Mouse (Mus musculus): ENCODE data around the gene Mcm9. TPM values are rescaled to one million over a fixed set of nuclear protein-coding genes. Genes with fewer than 3 reads are reported as not detected.

Mcm9 gene
- polyA plus RNA-seq, 1 experiment from 2014 or later, result 11.4 TPM

- Histone ChIP-seq H3K4me1 (ENCODE audit: control insufficient read depth, insufficient read depth, low read length) (no peaks in the 10 kb centered on the region), H3K9me3 (replicated peaks; ENCODE audit: control insufficient read depth, low read length) (no peaks in the 10 kb centered on the region), H3K9ac (ENCODE audit: low read depth, low read length) (no peak overlapping the region), H3K36me3 (ENCODE audit: control insufficient read depth, insufficient read depth, low read length) (peaks cover 5% of the 10 kb centered on the region; the same call in 1 of the 2 replicates), H3K4me3 (ENCODE audit: low read depth, low read length) (no peak overlapping the region), H3K27me3 (ENCODE audit: control insufficient read depth, insufficient read depth, low read length) (no peaks in the 10 kb centered on the region), H3K4me2 (no peak overlapping the region), H3K27ac (ENCODE audit: low read depth, low read length) (no peak overlapping the region)
- WGBS (ENCODE audit: insufficient replicate concordance), result 84% methylated on average over 8 of the region's 8 CpGs
- no peak for ATAC-seq (replicated peaks; ENCODE audit: insufficient number of reproducible peaks, low FRiP score, low TSS enrichment)
These were observed 14.2 kb downstream of the Mcm9 start for GRCm38 (mm10) chr10:53615850-53616616.

GRCm38 (mm10) chr10:53613955-53614354, 16.3 kb downstream of the Mcm9 start:
- Histone ChIP-seq H3K9me3 (replicated peaks; ENCODE audit: control insufficient read depth, low read length) (no peaks in the 10 kb centered on the region), H3K4me1 (ENCODE audit: control insufficient read depth, insufficient read depth, low read length) (no peaks in the 10 kb centered on the region), H3K36me3 (ENCODE audit: control insufficient read depth, insufficient read depth, low read length) (peaks cover 12% of the 10 kb centered on the region), H3K4me3 (ENCODE audit: low read depth, low read length) (no peak overlapping the region), H3K9ac (ENCODE audit: low read depth, low read length) (no peak overlapping the region), H3K27ac (ENCODE audit: low read depth, low read length) (no peak overlapping the region), H3K4me2 (no peak overlapping the region), H3K27me3 (ENCODE audit: control insufficient read depth, insufficient read depth, low read length) (no peaks in the 10 kb centered on the region)
- no peak for ATAC-seq (replicated peaks; ENCODE audit: insufficient number of reproducible peaks, low FRiP score, low TSS enrichment)
- WGBS (ENCODE audit: insufficient replicate concordance), result 76% methylated on average over 1 of the region's 1 CpGs

- no peak overlapping the region for H3K9ac ChIP-seq (ENCODE audit: low read depth, low read length)
- no peak overlapping the region for H3K27ac ChIP-seq (ENCODE audit: low read depth, low read length)
- peaks cover 13% of the 10 kb centered on the region for H3K36me3 ChIP-seq (ENCODE audit: control insufficient read depth, insufficient read depth, low read length)
- H3K4me2 ChIP-seq, result no peak overlapping the region
- WGBS (ENCODE audit: insufficient replicate concordance), result 59% methylated on average over 1 of the region's 1 CpGs
- H3K4me1 ChIP-seq (ENCODE audit: control insufficient read depth, insufficient read depth, low read length), result no peaks in the 10 kb centered on the region
- H3K4me3 ChIP-seq (ENCODE audit: low read depth, low read length), result no peak overlapping the region
- no peak for ATAC-seq (replicated peaks; ENCODE audit: insufficient number of reproducible peaks, low FRiP score, low TSS enrichment)
- H3K27me3 ChIP-seq (ENCODE audit: control insufficient read depth, insufficient read depth, low read length), result no peaks in the 10 kb centered on the region
- H3K9me3 ChIP-seq (replicated peaks; ENCODE audit: control insufficient read depth, low read length), result no peaks in the 10 kb centered on the region
These were observed 18.1 kb downstream of the Mcm9 start for GRCm38 (mm10) chr10:53612172-53612571.

GRCm38 (mm10) chr10:53608274-53608673, 22.0 kb downstream of the Mcm9 start:
- Histone ChIP-seq H3K9ac (ENCODE audit: low read depth, low read length) (no peak overlapping the region), H3K4me2 (no peak overlapping the region), H3K4me1 (ENCODE audit: control insufficient read depth, insufficient read depth, low read length) (no peaks in the 10 kb centered on the region), H3K27me3 (ENCODE audit: control insufficient read depth, insufficient read depth, low read length) (no peaks in the 10 kb centered on the region), H3K27ac (ENCODE audit: low read depth, low read length) (no peak overlapping the region), H3K9me3 (replicated peaks; ENCODE audit: control insufficient read depth, low read length) (no peaks in the 10 kb centered on the region), H3K36me3 (ENCODE audit: control insufficient read depth, insufficient read depth, low read length) (peaks cover 21% of the 10 kb centered on the region), H3K4me3 (ENCODE audit: low read depth, low read length) (no peak overlapping the region)
- WGBS (ENCODE audit: insufficient replicate concordance), result 84% methylated on average over 2 of the region's 2 CpGs
- ATAC-seq (replicated peaks; ENCODE audit: insufficient number of reproducible peaks, low FRiP score, low TSS enrichment), result no peak

GRCm38 (mm10) chr10:53605328-53605727, 24.9 kb downstream of the Mcm9 start:
- H3K9ac ChIP-seq (ENCODE audit: low read depth, low read length), result no peak overlapping the region
- no peak for ATAC-seq (replicated peaks; ENCODE audit: insufficient number of reproducible peaks, low FRiP score, low TSS enrichment)
- no peak overlapping the region for H3K4me3 ChIP-seq (ENCODE audit: low read depth, low read length)
- H3K27ac ChIP-seq (ENCODE audit: low read depth, low read length), result no peak overlapping the region
- H3K4me2 ChIP-seq, result no peak overlapping the region
- no peaks in the 10 kb centered on the region for H3K27me3 ChIP-seq (ENCODE audit: control insufficient read depth, insufficient read depth, low read length)
- peaks cover 2% of the 10 kb centered on the region; the same call in 1 of the 2 replicates for H3K4me1 ChIP-seq (ENCODE audit: control insufficient read depth, insufficient read depth, low read length)
- peaks cover 19% of the 10 kb centered on the region for H3K36me3 ChIP-seq (ENCODE audit: control insufficient read depth, insufficient read depth, low read length)
- 81% methylated on average over 2 of the region's 2 CpGs for WGBS (ENCODE audit: insufficient replicate concordance)
- no peaks in the 10 kb centered on the region for H3K9me3 ChIP-seq (replicated peaks; ENCODE audit: control insufficient read depth, low read length)

GRCm38 (mm10) chr10:53598821-53599220, 31.4 kb downstream of the Mcm9 start:
- Histone ChIP-seq H3K4me3 (ENCODE audit: low read depth, low read length) (peak overlapping the region; percentile 18; the same call in 1 of the 2 replicates), H3K4me2 (peak overlapping the region; percentile 53), H3K9me3 (replicated peaks; ENCODE audit: control insufficient read depth, low read length) (no peaks in the 10 kb centered on the region), H3K27me3 (ENCODE audit: control insufficient read depth, insufficient read depth, low read length) (no peaks in the 10 kb centered on the region), H3K27ac (ENCODE audit: low read depth, low read length) (no peak overlapping the region), H3K4me1 (ENCODE audit: control insufficient read depth, insufficient read depth, low read length) (peaks cover 15% of the 10 kb centered on the region), H3K9ac (ENCODE audit: low read depth, low read length) (no peak overlapping the region), H3K36me3 (ENCODE audit: control insufficient read depth, insufficient read depth, low read length) (no peaks in the 10 kb centered on the region)
- ATAC-seq (replicated peaks; ENCODE audit: insufficient number of reproducible peaks, low FRiP score, low TSS enrichment), result no peak
- WGBS (ENCODE audit: insufficient replicate concordance), result 48% methylated on average over 5 of the region's 5 CpGs

- peak overlapping the region; percentile 99 for H3K27ac ChIP-seq (ENCODE audit: low read depth, low read length)
- no peaks in the 10 kb centered on the region for H3K9me3 ChIP-seq (replicated peaks; ENCODE audit: control insufficient read depth, low read length)
- peak overlapping the region; percentile 57 for H3K4me2 ChIP-seq
- ATAC-seq (replicated peaks; ENCODE audit: insufficient number of reproducible peaks, low FRiP score, low TSS enrichment), result peak; percentile 29
- no peaks in the 10 kb centered on the region for H3K27me3 ChIP-seq (ENCODE audit: control insufficient read depth, insufficient read depth, low read length)
- peak overlapping the region; percentile 94 for H3K4me3 ChIP-seq (ENCODE audit: low read depth, low read length)
- H3K9ac ChIP-seq (ENCODE audit: low read depth, low read length), result peak overlapping the region; percentile 98
- H3K4me1 ChIP-seq (ENCODE audit: control insufficient read depth, insufficient read depth, low read length), result peaks cover 15% of the 10 kb centered on the region
- under 1% methylated on average over 86 of the region's 99 CpGs for WGBS (ENCODE audit: insufficient replicate concordance)
- no peaks in the 10 kb centered on the region for H3K36me3 ChIP-seq (ENCODE audit: control insufficient read depth, insufficient read depth, low read length)
These were observed 32.9 kb downstream of the Mcm9 start for GRCm38 (mm10) chr10:53597121-53597881.

- under 1% methylated on average over 50 of the region's 52 CpGs for WGBS (ENCODE audit: insufficient replicate concordance)
These were observed 33.5 kb downstream of the Mcm9 start, which contains the start of gene Asf1a for GRCm38 (mm10) chr10:53596677-53597120. Gene Asf1a, plus strand, starts transcription at chr10:53596757.

More at GRCm38 (mm10) chr10:53596677-53597120, 33.5 kb downstream of the Mcm9 start, which contains the start of gene Asf1a:
- no peaks in the 10 kb centered on the region for H3K36me3 ChIP-seq (ENCODE audit: control insufficient read depth, insufficient read depth, low read length)
- peak; percentile 98 for ATAC-seq (replicated peaks; ENCODE audit: insufficient number of reproducible peaks, low FRiP score, low TSS enrichment)
- H3K4me2 ChIP-seq, result peak within 1 kb of the TSS; percentile 84
- H3K4me1 ChIP-seq (ENCODE audit: control insufficient read depth, insufficient read depth, low read length), result peaks cover 13% of the 10 kb centered on the region
- no peaks in the 10 kb centered on the region for H3K27me3 ChIP-seq (ENCODE audit: control insufficient read depth, insufficient read depth, low read length)
- no peaks in the 10 kb centered on the region for H3K9me3 ChIP-seq (replicated peaks; ENCODE audit: control insufficient read depth, low read length)
- peak within 1 kb of the TSS; percentile 94 for H3K4me3 ChIP-seq (ENCODE audit: low read depth, low read length)
- H3K27ac ChIP-seq (ENCODE audit: low read depth, low read length), result peak within 1 kb of the TSS; percentile 99
- H3K9ac ChIP-seq (ENCODE audit: low read depth, low read length), result peak within 1 kb of the TSS; percentile 98
